Comparison of ENCODE assay signal across 8 mouse cellular contexts in genomic region chr8:115597226-115597953, GRCm38 (mm10).
DNase-seq lines count a peak whose midpoint lies in the region; ATAC-seq lines count a peak whose summit lies in the region.

No protein-coding gene starts in this region.

- no peaks in the 10 kb centered on the region for H3K79me2 ChIP-seq in macrophage (ENCODE audit: inconsistent target)

- ATAC-seq in embryonic facial prominence, embryonic 11.5 days (replicated peaks; ENCODE audit: insufficient number of reproducible peaks, low FRiP score, low TSS enrichment, low read depth) = no peak

- no peaks in the 10 kb centered on the region for H3K27me3 ChIP-seq in embryonic facial prominence, embryonic 11.5 days (ENCODE audit: control insufficient read depth, insufficient read depth, low read length)
- H3K27me3 ChIP-seq in embryonic facial prominence, embryonic 10.5 days (replicated peaks; ENCODE audit: low read depth, poor library complexity, severe bottlenecking) = no peaks in the 10 kb centered on the region

- no peak overlapping the region for H3K27ac ChIP-seq in embryonic facial prominence, embryonic 11.5 days (replicated peaks; ENCODE audit: low read depth, low read length)
- H3K27ac ChIP-seq in embryonic facial prominence, embryonic 10.5 days (replicated peaks) = no peak overlapping the region
- H3K27ac ChIP-seq in macrophage = peak overlapping the region; percentile 94

- no peaks in the 10 kb centered on the region for H3K4me1 ChIP-seq in embryonic facial prominence, embryonic 11.5 days (ENCODE audit: control insufficient read depth, insufficient read depth, low read length)
- peaks cover 5% of the 10 kb centered on the region for H3K4me1 ChIP-seq in embryonic facial prominence, embryonic 10.5 days

- DNase-seq in embryonic facial prominence, embryonic 11.5 days (ENCODE audit: low spot score) = peak; percentile 4
- DNase-seq in embryonic facial prominence, embryonic 10.5 days (ENCODE audit: low spot score) = no peak
- peak; percentile 18 to 37 for DNase-seq in lung, postnatal 4 days
- DNase-seq in lung, postnatal 36 days = no peak
- DNase-seq in heart, adult 9 months (ENCODE audit: low spot score in 2 of 2) = peak; percentile 28 to 64
- no peak for DNase-seq in spleen, postnatal 4 days (ENCODE audit: low spot score in 2 of 2)
- no peak for DNase-seq in embryo, embryonic 9.5 days (ENCODE audit: extremely low spot score)

- 61% methylated on average over 10 of the region's 10 CpGs for WGBS in embryonic facial prominence, embryonic 11.5 days
- WGBS in embryonic facial prominence, embryonic 10.5 days = 64% methylated on average over 10 of the region's 10 CpGs
- 6% methylated on average over 10 of the region's 10 CpGs for WGBS in macrophage (ENCODE audit: missing documents)

- no peaks in the 10 kb centered on the region for H3K9me3 ChIP-seq in embryonic facial prominence, embryonic 11.5 days (replicated peaks; ENCODE audit: control insufficient read depth, low read length)
- H3K9me3 ChIP-seq in embryonic facial prominence, embryonic 10.5 days = no peaks in the 10 kb centered on the region

- H3K4me3 ChIP-seq in embryonic facial prominence, embryonic 11.5 days (ENCODE audit: low read depth, low read length) = no peak overlapping the region
- no peak overlapping the region for H3K4me3 ChIP-seq in embryonic facial prominence, embryonic 10.5 days
- no peak overlapping the region for H3K4me3 ChIP-seq in macrophage (ENCODE audit: inconsistent target)

- H3K36me3 ChIP-seq in embryonic facial prominence, embryonic 11.5 days (replicated peaks; ENCODE audit: control insufficient read depth, insufficient read depth, low read depth, low read length) = no peaks in the 10 kb centered on the region
- no peaks in the 10 kb centered on the region for H3K36me3 ChIP-seq in embryonic facial prominence, embryonic 10.5 days (replicated peaks)
- no peaks in the 10 kb centered on the region for H3K36me3 ChIP-seq in macrophage (ENCODE audit: inconsistent target)

- H3K4me2 ChIP-seq in embryonic facial prominence, embryonic 11.5 days (ENCODE audit: low read depth, low read length) = no peak overlapping the region

- H3K9ac ChIP-seq in embryonic facial prominence, embryonic 11.5 days (replicated peaks; ENCODE audit: low read length) = no peak overlapping the region

Comparison
In these comparisons a context has a peak if more than half of its experiments do, and no peak if none do; other contexts are left out.
1. DNase-seq: peak in embryonic facial prominence, embryonic 11.5 days (single experiment), lung, postnatal 4 days (2 of 2) and heart, adult 9 months (2 of 2); none in embryonic facial prominence, embryonic 10.5 days (single experiment), lung, postnatal 36 days (single experiment), spleen, postnatal 4 days (0 of 2) and embryo, embryonic 9.5 days (single experiment).